Mouse (Mus musculus): ENCODE results near the gene Eif2b2.

- no peak for TF ChIP-seq CTCF (IDR thresholded peaks at IDR 0.05; ENCODE audit: insufficient read depth, low read depth, low read length)
- no peak for TF ChIP-seq POLR2A (IDR thresholded peaks at IDR 0.05; ENCODE audit: insufficient read depth, low read depth, low read length)
These were observed 43.9 kb downstream of the Eif2b2 start for GRCm38 (mm10) chr12:85263190-85263589.
